Mouse (Mus musculus) erythroblast, adult 5-6 weeks (primary cell): ENCODE data around the gene Dohh. TPM values are rescaled to one million over a fixed set of nuclear protein-coding genes. Genes with fewer than 3 reads are reported as not detected.

Experiments
- ATAC-seq: replicated peaks from 2 replicates; pipeline ENCODE4 v1.8.0; 2016; ENCODE audit warnings: moderate number of reproducible peaks, mild to moderate bottlenecking, moderate TSS enrichment, inconsistent platforms; ENCODE audit not compliant: poor library complexity, low FRiP score, severe bottlenecking
- total RNA-seq, 2 experiments: library from RNA; stranded (forward) in 1 of 2; stranded (reverse) in 1 of 2; fragments of 150-400 nt in 1 of 2; fragments of 200-764, 138-1000 nt in 1 of 2; gene quantifications; 2 replicates each; pipeline versions ENCODE4 v1.2.3 to v1.2.4; 2015 to 2017; ENCODE audit warnings: low replicate concordance in 2 of 2

The Dohh gene
- total RNA-seq (2015; ENCODE audit: low replicate concordance) (10.4 and 11.7 TPM in 2 replicates), total RNA-seq (2017; ENCODE audit: low replicate concordance) (32.5 and 33.7 TPM in 2 replicates)

GRCm38 (mm10) chr10:81383802-81384604, at the start of gene Dohh, which contains the start of gene Gm48551:
TSS of gene Dohh (plus strand) at chr10:81384428.
TSS of gene Gm48551 (plus strand) at chr10:81384466.
- peak; percentile 65 for ATAC-seq

- ATAC-seq: no peak
Observed at GRCm38 (mm10) chr10:81335393-81336340, 48.6 kb upstream of the Dohh start.

DNA sequence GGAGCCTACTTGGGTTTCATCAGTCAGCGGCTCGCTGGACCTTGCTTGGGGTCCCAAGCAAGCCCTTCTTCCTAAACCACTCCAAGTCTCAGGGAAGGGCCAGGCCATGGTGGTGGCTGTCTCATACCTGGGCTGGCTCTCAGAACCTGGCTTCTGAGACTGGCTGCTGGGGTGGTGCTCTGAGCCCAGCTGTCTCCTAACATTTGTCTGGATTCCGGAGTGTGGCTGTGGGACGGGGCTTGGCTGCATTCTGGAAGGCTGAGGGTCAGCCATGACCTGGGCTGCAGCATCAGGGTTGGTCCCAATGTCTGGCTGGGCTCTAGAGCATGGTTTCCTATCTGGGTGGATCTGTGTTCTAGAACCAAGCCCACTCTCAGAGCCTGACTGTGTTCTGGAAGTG, 47.7 kb upstream of the Dohh start:
- no peak for ATAC-seq

- no peak for ATAC-seq
Observed at GRCm38 (mm10) chr10:81340551-81341332, 43.5 kb upstream of the Dohh start.

DNA sequence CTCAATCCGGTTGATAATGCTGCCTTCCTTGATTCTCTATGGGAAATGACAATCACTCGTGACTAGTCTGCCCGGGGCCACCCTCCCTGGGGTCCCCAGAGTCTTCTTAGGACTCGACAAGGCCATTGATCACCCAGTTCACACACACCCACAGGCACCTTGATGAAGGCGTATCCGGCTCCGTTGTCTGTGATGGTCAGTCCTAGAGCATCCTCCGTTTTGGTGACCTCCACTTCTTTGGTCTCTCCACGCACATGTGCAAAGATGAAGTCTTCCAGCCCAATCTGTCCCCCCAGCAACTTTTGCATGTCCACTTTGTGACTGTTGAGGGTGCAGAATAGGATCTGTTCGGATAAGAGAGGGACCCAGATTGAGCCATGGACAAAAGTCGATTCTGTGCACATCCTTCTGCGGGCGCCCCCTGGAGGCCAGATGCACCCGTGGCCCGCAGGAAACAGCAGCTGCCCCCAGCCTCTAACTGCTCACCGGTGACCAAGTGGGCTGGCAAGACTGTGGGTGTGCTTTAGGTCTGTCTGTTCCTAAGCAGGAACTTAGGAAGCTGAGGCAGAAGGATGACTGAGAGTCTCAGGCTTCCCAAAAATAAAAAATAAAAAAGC, 42.8 kb upstream of the Dohh start:
- peak; percentile 56 for ATAC-seq

DNA sequence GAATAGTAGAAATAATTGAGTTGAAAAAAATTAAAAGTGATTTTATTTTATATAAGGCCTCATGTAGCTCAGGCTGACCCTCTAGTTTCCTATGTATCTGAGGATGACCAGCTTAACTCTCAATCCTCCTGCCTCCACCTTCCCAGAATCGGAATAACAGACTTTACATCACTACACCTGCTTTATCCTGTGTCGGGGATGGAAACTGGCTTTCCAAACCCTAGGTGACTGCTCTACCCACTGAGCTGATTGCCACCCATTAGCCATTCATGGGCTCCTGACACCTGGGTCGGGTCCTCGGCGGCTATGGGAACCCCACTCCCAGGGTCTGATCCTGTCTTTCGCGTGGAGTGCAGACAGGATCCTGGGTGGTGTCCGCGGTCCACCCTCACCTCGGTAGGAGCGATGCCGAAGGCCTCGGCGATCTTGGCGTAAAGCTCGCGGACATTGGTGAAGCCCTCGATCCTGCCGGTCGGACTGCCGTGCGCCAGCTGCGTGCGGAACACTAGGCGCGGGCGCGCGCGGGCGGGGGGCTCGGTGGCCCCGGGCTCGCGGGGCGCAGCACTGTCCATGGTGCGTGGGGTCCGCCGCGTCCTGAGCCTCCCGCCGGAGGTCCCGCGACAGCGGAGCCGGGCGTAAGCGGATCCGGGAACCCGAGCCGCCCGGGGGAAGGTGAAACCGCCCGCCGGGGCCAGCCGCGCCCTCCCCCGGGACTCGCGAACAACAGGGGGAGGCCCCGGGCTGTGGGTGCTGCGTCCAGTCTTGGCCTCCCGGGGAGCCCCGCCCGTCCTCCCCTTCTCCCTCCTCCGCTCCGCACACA, 41.3 kb upstream of the Dohh start, which contains the start of gene Gipc3:
Gipc3 (minus strand) TSS at position 581 of the 820 bp plus-strand sequence.
- no peak for ATAC-seq

DNA sequence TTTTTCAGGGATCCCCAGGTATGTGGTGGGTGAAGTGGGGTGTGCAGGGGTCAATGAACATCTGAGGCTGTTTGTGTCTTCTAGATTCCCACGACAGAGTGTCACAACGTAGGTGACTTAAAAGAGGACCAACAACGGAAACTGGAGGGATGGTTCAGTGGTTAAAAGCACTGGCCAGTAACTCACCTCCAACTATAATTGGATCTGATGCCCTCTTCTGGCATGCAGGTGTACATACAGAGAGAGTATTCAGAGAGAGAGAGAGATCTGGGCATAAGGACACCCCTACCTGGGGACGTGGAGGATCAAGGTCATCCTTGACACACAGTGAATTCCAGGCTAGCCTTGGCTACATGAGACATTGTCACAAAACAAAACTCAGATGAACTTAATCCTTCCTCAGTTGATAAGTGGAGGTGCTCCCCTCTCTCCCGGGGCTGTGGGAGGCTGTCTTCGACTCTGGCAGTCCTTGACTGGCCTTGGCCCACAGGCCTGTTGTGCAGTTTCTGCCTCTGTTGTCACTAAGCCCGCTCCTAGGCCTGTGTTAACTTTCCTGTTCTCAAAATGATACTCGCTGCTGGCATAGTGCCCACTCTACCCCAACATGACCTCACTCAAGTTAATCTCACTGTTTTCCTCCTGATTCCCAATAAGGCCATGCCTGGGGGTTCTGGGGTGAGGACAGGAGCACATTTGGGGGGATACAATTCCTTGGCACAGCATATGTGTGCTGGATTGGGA, 39.6 kb upstream of the Dohh start:
- ATAC-seq: no peak

DNA sequence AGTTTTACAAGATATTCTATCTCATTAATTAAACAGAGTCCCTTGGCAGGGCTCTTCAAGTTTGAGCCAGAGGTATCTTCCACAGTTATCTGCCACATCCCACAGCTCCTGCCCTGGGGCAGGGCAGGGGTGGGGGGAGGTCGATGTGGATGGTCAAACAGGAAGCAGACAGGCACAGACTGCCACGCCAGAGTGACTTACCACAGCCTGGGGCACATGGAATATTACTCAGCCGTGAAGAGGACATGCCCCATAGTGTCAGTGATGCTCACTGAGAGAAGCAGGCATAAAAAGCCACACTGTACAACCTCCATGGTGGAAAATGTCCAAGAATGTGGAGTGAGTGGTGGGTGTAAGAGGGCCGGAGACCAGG, 39.1 kb upstream of the Dohh start:
- no peak for ATAC-seq

- ATAC-seq: peak; percentile 59
Observed at GRCm38 (mm10) chr10:81346453-81347067, 37.7 kb upstream of the Dohh start.

GRCm38 (mm10) chr10:81349146-81349545, 35.1 kb upstream of the Dohh start:
- peak; percentile 60 for ATAC-seq

DNA sequence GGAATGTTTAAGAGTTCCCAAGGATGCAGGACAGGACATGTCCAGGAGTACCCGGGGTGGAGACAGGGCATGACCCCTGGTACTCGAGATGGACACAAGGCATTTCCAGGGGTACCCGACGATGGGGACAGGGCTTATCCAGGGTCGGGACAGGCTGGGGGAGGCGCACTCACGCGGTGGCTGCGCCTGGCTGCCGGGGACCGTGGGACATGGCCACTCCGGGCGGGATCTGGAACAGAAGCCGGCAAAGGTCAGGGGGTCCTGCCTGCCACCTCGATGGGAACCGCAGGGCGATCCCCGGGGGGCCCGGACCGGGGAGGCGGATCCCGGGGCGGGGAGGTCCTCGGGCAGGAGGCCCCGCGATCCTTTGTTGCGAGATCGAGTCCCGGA, 34.3 kb upstream of the Dohh start:
- ATAC-seq: no peak

DNA sequence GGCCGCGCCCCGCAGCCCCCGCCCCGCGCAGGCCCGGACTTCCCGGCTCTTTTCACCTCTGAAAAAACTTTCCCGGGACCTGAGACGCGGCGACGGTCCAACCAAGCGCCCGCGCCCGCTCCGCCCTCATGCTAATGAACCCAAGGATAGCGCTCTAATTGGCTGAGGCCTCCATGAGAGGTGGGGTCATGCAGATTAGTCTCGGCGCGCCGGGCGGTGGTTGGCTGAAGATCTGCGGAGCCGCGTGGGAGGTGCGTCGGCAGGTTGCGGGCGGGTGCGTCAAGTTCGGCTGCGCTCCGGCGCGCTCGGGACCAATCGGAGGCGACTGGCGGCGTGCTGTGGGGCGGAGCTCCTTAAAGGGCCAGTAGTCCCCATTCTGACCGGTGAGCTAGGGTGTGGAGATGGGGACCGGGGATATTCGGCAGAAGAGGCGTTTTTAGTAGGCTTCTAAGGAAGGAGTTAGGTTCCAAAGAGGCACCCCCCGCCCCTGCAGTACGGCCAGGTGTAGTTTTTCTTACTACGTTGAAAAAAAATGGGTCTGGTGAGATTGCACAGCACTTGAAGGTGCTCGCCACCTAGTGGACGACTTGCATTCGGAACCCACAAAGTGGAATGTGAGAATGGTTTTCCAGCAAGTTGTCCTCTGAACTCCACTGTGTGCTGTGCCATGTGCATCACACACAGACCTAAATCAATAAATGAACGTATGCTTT, 33.7 kb upstream of the Dohh start, which contains the start of gene Hmg20b:
Hmg20b (minus strand) TSS at position 130 of the 713 bp plus-strand sequence.
- peak; percentile 80 for ATAC-seq

DNA sequence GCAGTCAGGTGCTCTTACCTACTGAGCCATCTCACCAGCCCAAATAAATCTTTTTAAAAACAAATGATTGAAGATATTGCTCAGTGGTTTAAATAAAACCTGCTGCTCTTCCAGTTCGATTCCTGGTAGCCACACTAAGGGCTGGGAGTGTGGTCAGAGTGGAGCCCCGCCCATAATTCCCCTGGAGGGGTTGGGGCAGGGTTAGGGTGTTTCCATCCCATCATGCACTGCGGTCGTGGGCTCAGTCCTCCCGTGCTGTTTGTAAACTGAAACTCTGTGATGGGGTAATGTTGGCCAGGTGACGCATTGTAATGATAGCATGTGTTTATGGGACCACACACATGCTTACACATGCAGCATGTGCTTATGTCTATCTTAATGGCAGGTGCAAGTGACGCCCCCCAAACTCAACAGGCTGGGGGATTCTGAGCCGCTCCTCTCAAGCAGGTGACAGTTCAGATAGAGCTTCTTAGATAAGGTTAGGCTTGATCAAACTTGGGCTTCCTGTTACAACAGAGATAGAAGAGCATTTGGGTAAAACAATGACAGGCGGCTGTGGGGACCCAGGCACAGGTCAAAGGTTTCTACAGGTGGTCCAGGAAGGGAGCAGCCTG, 32.4 kb upstream of the Dohh start:
- ATAC-seq: peak; percentile 48

DNA sequence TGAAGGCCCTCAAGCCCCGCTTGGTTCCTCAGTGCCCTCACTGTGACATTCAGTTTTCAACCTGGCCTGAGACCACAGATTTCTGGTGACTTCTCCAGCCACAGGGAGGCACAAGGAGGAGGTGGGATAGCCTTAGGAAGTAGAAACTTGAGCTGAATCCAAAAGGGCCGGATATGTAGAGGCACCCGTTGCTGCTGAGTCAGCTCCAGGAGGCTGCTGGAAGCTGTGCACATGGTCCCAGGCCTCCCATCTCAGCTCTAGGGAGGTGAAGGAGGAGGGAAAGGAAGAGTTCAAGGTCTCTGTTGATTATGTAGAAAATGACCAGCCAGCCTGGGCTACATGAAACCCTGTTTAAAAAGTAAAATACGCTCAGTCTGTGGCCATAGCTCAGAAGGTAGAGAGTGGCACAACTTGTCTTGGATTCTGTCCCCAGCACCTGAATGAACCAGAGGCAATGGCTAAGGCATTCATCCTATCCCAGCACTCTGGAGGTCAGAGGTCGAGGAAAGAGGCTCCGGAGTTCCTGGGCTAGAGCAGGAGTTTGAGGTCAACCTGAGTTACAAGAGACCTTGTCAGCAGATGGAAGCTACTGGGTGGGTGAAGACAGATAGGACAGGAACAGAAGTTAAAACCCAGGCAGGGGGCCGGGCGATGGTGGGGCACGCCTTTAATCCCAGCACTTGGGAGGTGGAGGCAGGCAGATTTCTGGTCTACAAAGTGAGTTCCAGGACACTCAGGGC, 29.3 kb upstream of the Dohh start:
- ATAC-seq: no peak

GRCm38 (mm10) chr10:81355533-81355932, 28.7 kb upstream of the Dohh start:
- no peak for ATAC-seq
